Mouse (Mus musculus) limb, embryonic 13.5 days (tissue): ENCODE results near the gene Cxcr3. TPM values are rescaled to one million over a fixed set of nuclear protein-coding genes. Genes with fewer than 3 reads are reported as not detected.

Experiments used
- ATAC-seq: fragments of 200-750 bp; cut with Nextera tagmentation; 2 replicates; pipeline ENCODE4 v1.8.0; 2017; ENCODE audit warnings: low read depth, moderate number of reproducible peaks, moderate TSS enrichment; ENCODE audit not compliant: low FRiP score
- H3K27ac ChIP-seq: fragments of 300-500 bp; sonication (generic); 2 replicates; pipeline ENCODE4 v1.5.1; 2015; ENCODE audit warnings: inconsistent platforms, mild to moderate bottlenecking, moderate library complexity
- H3K27me3 ChIP-seq: fragments of 300-500 bp; sonication (generic); 2 replicates; pipeline ENCODE4 v1.6.1; 2015; ENCODE audit warnings: mild to moderate bottlenecking, inconsistent platforms
- H3K36me3 ChIP-seq: fragments of 300-500 bp; sonication (generic); 2 replicates; pipeline ENCODE4 v1.6.1; 2015; ENCODE audit warnings: inconsistent platforms, mild to moderate bottlenecking, moderate library complexity
- H3K4me1 ChIP-seq: fragments of 300-500 bp; sonication (generic); 2 replicates; pipeline ENCODE4 v1.6.1; 2015; ENCODE audit warnings: inconsistent platforms
- H3K4me2 ChIP-seq: fragments of 300-500 bp; sonication (generic); replicated peaks from 2 replicates; pipeline ENCODE4 v1.6.1; 2015; ENCODE audit warnings: inconsistent platforms, mild to moderate bottlenecking, moderate library complexity
- H3K4me3 ChIP-seq: fragments of 300-500 bp; sonication (generic); 2 replicates; pipeline ENCODE4 v1.5.1; 2015; ENCODE audit warnings: moderate library complexity, mild to moderate bottlenecking, inconsistent platforms
- H3K9ac ChIP-seq: fragments of 300-500 bp; sonication (generic); 2 replicates; pipeline ENCODE4 v1.6.1; 2015; ENCODE audit warnings: mild to moderate bottlenecking, inconsistent platforms
- H3K9me3 ChIP-seq: fragments of 300-500 bp; sonication (generic); 2 replicates; pipeline ENCODE4 v1.6.1; 2016; ENCODE audit warnings: inconsistent platforms
- WGBS: fragments of 180-500 bp; shearing (Covaris S2); methylation state at CpG from one replicate; pipeline ENCODE4 v1.1.7; 2015; 5-methylcytosine and 5-hydroxymethylcytosine counted together
- polyA plus RNA-seq: library from polyadenylated mRNA; unstranded; fragments of >200 nt; fragmentation: Nextera tagmentation; extraction: Ambion mirVana; gene quantifications from 2 replicates; pipeline ENCODE4 v1.2.1, GENCODE M21; 2015

Cxcr3 gene
- 0.24 and 0.46 TPM in 2 replicates for polyA plus RNA-seq

DNA sequence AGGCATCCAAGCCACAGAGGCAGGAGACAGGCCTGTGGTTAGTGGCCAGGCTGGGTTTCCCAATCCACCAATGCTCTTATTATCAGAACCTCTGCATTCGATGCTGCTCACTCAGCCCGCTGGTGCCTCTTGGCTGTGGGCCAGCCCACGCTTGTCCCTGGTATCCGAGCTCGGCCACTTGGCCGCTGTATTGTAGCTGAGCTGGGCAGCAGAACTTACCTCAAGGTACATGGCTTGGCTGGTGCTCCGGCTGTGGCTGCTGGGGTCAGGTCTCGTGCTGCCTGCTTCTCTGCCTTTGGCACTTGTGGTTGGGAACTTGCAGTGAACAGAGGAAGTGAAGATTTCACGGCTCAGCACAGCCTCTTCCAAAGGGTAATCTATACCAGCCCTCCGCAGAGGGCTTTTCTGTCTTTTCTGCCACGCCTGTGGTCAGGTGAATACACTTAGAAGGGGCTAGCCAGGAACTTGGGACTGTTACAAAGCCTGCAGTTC is at the start of gene Cxcr3:
Gene Cxcr3 (minus strand): TSS at position 442 of the 492 bp plus-strand sequence.
- H3K4me2 ChIP-seq = no peak within 1 kb of the TSS
- no peak within 1 kb of the TSS for H3K9ac ChIP-seq
- H3K36me3 ChIP-seq = no peaks in the 10 kb centered on the region
- no peak within 1 kb of the TSS for H3K27ac ChIP-seq
- no peak for ATAC-seq
- no peak within 1 kb of the TSS for H3K4me3 ChIP-seq
- WGBS = 73% methylated on average over 11 of the region's 11 CpGs
- H3K9me3 ChIP-seq = no peaks in the 10 kb centered on the region
- H3K4me1 ChIP-seq = no peaks in the 10 kb centered on the region
- peaks cover 37% of the 10 kb centered on the region; the same call in 1 of the 2 replicates for H3K27me3 ChIP-seq

DNA sequence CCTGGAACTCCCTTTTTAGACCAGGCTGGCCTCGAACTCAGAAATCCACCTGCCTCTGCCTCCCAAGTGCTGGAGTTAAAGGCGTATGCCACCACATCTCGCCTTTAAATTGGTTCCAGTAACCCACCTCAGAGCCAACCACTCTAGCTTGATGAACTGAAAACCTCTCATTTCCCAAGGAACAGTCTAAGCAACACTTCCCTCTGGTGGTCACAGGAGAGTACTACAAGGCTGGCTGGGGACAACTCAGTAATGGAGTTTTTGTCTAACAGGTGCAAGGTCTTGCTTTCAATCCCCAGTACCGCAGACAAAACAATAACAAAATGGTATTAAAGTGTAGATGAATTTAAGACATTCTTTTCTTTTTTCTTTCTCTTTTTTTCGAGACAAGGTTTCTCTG is 38.0 kb upstream of the Cxcr3 start:
- WGBS = 38% methylated on average over 5 of the region's 5 CpGs
- H3K27ac ChIP-seq = no peak overlapping the region
- no peak overlapping the region for H3K4me2 ChIP-seq
- no peak overlapping the region for H3K4me3 ChIP-seq
- peaks cover 12% of the 10 kb centered on the region; the same call in 1 of the 2 replicates for H3K27me3 ChIP-seq
- H3K4me1 ChIP-seq = no peaks in the 10 kb centered on the region
- ATAC-seq = no peak
- no peaks in the 10 kb centered on the region for H3K36me3 ChIP-seq
- no peak overlapping the region for H3K9ac ChIP-seq
- H3K9me3 ChIP-seq = no peaks in the 10 kb centered on the region

DNA sequence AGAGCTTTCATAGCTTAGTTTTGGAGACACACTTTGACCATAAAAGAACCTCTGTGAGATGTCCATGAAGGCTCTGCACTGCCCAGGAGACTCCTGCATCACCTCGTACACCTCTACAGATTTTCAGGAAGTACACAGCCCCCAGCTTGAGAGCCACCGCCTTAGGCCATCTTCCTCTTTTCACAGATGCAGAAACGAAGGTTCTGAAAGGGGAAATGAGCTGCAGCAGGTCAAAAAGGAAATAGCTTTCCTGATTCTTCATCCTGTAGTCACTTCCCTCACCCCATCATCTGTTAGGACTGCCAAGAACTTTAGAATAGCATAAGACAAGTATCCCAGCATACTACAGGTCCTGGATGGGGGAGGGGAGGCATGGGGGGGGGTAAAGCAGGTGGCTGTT is 36.2 kb upstream of the Cxcr3 start:
- H3K36me3 ChIP-seq = no peaks in the 10 kb centered on the region
- ATAC-seq = no peak
- WGBS = 54% methylated on average over 3 of the region's 3 CpGs
- no peak overlapping the region for H3K27ac ChIP-seq
- no peaks in the 10 kb centered on the region for H3K9me3 ChIP-seq
- H3K9ac ChIP-seq = no peak overlapping the region
- no peak overlapping the region for H3K4me3 ChIP-seq
- peaks cover 17% of the 10 kb centered on the region; the same call in 1 of the 2 replicates for H3K27me3 ChIP-seq
- H3K4me1 ChIP-seq = no peaks in the 10 kb centered on the region
- H3K4me2 ChIP-seq = no peak overlapping the region

DNA sequence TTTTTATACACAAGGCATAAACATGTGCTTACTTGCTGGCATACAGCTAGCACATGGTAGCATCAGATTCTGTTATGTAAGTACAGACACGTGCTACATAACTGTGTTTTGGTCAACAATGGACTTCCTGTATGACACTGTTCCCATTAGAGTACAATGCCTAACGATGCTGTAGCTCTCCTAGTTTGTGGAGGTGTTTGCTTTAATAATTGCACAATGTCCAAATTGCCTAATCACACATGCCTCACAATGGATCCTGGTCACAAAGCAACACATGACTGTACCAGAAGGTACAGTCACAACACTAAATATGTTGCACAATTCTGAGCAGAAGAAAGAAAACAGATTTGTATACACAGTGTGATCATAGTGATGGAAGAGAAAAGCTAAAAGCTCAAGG is 35.4 kb upstream of the Cxcr3 start:
- no peaks in the 10 kb centered on the region for H3K9me3 ChIP-seq
- WGBS = 65% methylated on average over 2 of the region's 2 CpGs
- H3K36me3 ChIP-seq = no peaks in the 10 kb centered on the region
- no peak overlapping the region for H3K4me2 ChIP-seq
- no peak overlapping the region for H3K4me3 ChIP-seq
- ATAC-seq = no peak
- H3K4me1 ChIP-seq = no peaks in the 10 kb centered on the region
- no peak overlapping the region for H3K9ac ChIP-seq
- H3K27me3 ChIP-seq = peaks cover 19% of the 10 kb centered on the region; the same call in 1 of the 2 replicates
- no peak overlapping the region for H3K27ac ChIP-seq

DNA sequence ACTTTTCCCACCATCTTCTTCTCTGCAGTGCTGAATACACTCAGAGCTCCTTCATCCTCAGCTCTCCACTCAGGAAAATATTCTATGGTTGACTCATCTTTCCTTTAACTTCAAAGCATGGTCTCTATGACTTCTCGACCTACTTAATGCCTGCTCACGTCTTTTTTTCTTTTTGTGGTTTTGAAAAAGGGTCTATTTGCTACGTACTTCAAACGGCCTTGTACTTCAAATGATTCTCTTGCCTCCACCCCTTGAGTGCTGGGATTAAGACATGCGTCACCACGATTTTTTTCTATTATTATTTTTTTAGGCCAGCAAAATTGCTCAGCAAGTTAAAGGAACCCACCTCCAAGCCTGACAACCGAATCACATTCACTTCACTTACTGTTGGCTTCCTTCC is 33.2 kb upstream of the Cxcr3 start:
- Histone ChIP-seq H3K4me2 (no peak overlapping the region), H3K4me1 (no peaks in the 10 kb centered on the region), H3K9me3 (no peaks in the 10 kb centered on the region), H3K9ac (no peak overlapping the region), H3K27me3 (peaks cover 20% of the 10 kb centered on the region; the same call in 1 of the 2 replicates), H3K36me3 (no peaks in the 10 kb centered on the region), H3K27ac (no peak overlapping the region), H3K4me3 (no peak overlapping the region)
- ATAC-seq = no peak
- WGBS = 67% methylated on average over 7 of the region's 7 CpGs

DNA sequence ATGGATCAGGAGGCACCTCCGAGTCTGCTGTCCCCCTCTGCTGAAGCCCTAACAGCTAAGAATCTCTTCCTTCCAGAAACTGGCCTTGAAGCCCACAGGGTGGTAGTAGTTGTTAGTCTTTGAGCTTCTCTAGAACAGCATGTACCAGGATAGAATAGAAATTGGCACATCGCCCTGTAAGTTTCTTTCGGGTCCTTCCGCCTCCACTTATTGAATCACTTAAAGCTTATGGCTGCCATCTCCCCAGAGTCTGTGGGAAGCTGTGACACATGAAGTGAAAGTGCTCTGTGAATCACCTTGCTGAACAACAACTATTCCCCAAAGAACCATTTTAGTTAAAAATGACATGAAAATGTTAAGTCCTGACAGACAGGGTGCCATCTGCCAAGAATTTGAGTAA is 31.0 kb upstream of the Cxcr3 start:
- Histone ChIP-seq H3K4me3 (no peak overlapping the region), H3K36me3 (no peaks in the 10 kb centered on the region), H3K9me3 (no peaks in the 10 kb centered on the region), H3K27ac (no peak overlapping the region), H3K4me2 (no peak overlapping the region), H3K4me1 (no peaks in the 10 kb centered on the region), H3K9ac (no peak overlapping the region), H3K27me3 (peaks cover 30% of the 10 kb centered on the region)
- no peak for ATAC-seq
- WGBS = 89% methylated on average over 4 of the region's 4 CpGs

DNA sequence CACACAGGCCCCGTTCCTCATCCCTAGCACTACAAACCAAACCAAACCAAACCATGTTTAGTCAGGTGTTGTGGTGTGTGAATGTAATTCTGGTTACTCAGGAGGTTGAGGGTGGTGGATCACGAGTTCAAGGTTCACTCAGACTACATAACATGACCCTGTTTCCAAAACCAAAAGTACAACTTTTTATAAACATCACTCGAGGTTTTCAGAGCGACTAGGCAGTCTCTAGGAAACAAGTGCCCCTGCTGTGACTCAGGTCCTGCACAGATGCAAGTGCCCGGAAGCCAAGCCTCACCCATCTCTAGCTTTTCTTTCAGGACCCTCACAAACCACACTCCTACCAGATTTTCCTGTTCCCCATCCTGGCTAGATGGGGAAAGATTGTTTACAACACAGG is 30.6 kb upstream of the Cxcr3 start:
- WGBS = 74% methylated on average over 5 of the region's 5 CpGs
- no peak for ATAC-seq
- Histone ChIP-seq H3K9ac (no peak overlapping the region), H3K4me3 (no peak overlapping the region), H3K4me1 (no peaks in the 10 kb centered on the region), H3K27me3 (peaks cover 29% of the 10 kb centered on the region), H3K4me2 (no peak overlapping the region), H3K36me3 (no peaks in the 10 kb centered on the region), H3K9me3 (no peaks in the 10 kb centered on the region), H3K27ac (no peak overlapping the region)

DNA sequence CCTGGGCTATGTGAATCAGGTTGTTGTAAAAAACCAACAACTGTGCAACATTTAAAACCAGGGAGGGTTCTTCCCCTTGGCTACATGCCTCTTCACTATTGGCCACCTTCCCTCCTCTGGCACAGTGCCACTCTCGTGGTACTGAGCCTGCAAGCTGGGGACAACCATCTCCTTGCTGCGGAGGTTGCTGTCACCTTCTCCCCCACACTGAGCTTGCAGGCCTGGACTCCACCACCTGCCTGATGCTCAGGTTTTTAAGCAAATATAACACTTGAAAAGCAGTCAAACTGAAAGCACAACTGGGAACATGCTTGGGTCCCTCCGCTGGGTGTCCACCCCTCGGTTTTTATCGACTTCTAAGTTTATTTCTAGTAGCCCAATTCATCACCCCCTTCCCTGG is 20.4 kb upstream of the Cxcr3 start:
- Histone ChIP-seq H3K4me3 (no peak overlapping the region), H3K9me3 (no peaks in the 10 kb centered on the region), H3K4me2 (no peak overlapping the region), H3K36me3 (no peaks in the 10 kb centered on the region), H3K4me1 (no peaks in the 10 kb centered on the region), H3K27me3 (peaks cover 26% of the 10 kb centered on the region), H3K9ac (no peak overlapping the region), H3K27ac (no peak overlapping the region)
- ATAC-seq = no peak
- WGBS = 49% methylated on average over 5 of the region's 5 CpGs

DNA sequence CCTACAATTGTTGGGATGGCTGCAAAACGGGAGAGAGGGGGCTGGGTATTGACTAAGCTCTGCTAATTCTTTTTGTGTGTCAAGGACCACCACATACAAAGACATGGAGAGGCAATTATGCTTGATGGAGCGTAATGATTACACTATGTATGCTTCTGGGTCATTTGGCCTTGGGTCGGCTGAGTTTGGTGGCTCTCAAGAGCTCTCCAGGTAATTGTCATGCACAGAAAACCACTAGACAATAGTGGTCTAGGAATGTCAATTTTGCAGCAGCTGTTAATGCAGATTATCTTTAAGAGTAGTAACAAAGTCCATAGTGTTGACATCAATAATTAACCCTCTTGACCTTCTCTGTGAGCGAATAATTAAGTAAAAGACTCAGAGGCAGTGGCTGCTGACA is 16.1 kb upstream of the Cxcr3 start:
- no peak overlapping the region for H3K9ac ChIP-seq
- H3K9me3 ChIP-seq = no peaks in the 10 kb centered on the region
- H3K27ac ChIP-seq = no peak overlapping the region
- no peaks in the 10 kb centered on the region for H3K36me3 ChIP-seq
- ATAC-seq = no peak
- no peaks in the 10 kb centered on the region for H3K4me1 ChIP-seq
- WGBS = 70% methylated on average over 4 of the region's 4 CpGs
- no peak overlapping the region for H3K4me2 ChIP-seq
- no peak overlapping the region for H3K4me3 ChIP-seq
- H3K27me3 ChIP-seq = peaks cover 29% of the 10 kb centered on the region; the same call in 1 of the 2 replicates

DNA sequence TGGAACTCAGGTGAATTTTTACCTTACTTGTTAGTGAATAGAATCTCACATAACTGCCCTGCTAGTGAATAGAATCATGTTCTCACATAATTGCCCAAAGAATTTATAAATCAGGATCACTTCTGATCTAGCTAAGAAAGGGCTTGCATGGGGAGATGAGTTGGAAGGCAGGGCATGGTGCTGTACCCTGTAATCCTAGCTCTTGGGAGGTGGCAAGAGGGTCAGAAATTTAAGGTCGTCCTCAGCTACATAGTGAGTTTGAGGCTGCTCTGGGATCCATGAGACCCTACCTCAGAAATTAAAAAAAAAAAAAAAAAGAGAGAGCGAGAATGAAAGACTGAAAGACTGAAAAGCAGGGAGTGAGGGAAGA is 7.0 kb upstream of the Cxcr3 start:
- H3K9ac ChIP-seq = no peak overlapping the region
- H3K27me3 ChIP-seq = peaks cover 29% of the 10 kb centered on the region
- no peak overlapping the region for H3K4me2 ChIP-seq
- no peaks in the 10 kb centered on the region for H3K9me3 ChIP-seq
- no peak overlapping the region for H3K27ac ChIP-seq
- ATAC-seq = no peak
- WGBS = 92% methylated on average over 1 of the region's 2 CpGs
- H3K4me3 ChIP-seq = no peak overlapping the region
- no peaks in the 10 kb centered on the region for H3K4me1 ChIP-seq
- no peaks in the 10 kb centered on the region for H3K36me3 ChIP-seq

DNA sequence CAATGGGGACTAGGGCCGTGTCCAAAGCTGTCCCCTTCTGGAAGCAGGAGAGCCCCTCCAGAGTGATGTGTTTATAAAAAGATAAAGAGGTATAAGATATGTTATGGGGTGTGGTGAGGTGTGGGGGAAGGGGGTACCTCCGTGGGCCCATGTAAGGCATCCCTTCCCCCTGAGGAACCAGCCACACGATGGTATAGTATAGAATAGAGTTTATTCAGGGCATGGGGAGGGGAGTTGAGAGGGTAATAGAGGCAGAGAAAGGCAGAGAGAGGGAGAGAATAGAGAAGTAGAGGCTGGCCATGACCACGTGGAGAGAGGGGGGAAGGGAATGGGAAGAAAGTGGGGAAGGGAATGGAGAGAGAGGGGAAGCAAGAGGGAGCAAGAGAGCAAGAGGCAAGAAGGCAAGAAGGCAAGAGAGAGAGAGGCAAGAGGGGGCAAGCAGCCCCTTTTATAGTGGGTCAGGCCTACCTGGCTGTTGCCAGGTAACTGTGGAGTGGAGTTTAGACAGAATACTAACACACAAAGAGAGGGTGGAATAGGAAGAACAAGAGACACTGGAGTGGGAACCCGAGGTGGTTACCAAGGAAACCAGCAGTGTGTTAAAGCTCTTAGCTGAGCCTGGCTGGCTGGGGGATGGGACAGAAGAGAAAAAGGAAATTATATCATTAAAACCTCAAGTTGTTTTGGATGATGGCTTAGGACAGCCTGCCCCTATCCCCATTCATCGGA is 6.4 kb upstream of the Cxcr3 start:
- no peak overlapping the region for H3K9ac ChIP-seq
- peaks cover 35% of the 10 kb centered on the region for H3K27me3 ChIP-seq
- H3K9me3 ChIP-seq = no peaks in the 10 kb centered on the region
- ATAC-seq = no peak
- H3K36me3 ChIP-seq = no peaks in the 10 kb centered on the region
- H3K4me1 ChIP-seq = no peaks in the 10 kb centered on the region
- no peak overlapping the region for H3K4me3 ChIP-seq
- H3K27ac ChIP-seq = no peak overlapping the region
- WGBS = 52% methylated on average over 6 of the region's 6 CpGs
- no peak overlapping the region for H3K4me2 ChIP-seq

DNA sequence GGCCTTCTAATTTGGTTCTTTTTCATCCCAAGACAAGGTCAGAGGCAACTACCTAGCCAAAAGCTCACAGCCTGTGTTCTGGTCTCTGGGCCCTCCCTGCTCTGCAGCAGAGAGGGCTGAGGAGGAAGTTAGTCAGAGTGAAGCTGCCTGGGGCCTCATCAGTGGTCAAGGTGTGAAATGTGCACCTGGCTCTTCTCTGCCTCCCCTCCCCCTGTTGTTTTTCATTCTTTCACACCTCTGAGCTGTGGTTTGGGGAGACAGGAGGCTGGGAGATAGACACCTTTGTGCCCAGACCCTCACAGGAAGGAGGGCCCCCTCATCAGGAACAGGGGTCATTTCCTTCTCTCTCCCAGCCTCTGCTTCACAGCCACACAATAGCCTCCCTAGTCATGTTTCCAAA is 3.1 kb upstream of the Cxcr3 start:
- Histone ChIP-seq H3K4me3 (no peak overlapping the region), H3K36me3 (no peaks in the 10 kb centered on the region), H3K27me3 (peaks cover 30% of the 10 kb centered on the region; the same call in 1 of the 2 replicates), H3K27ac (no peak overlapping the region), H3K9ac (no peak overlapping the region), H3K9me3 (no peaks in the 10 kb centered on the region), H3K4me1 (no peaks in the 10 kb centered on the region), H3K4me2 (no peak overlapping the region)
- no peak for ATAC-seq

DNA sequence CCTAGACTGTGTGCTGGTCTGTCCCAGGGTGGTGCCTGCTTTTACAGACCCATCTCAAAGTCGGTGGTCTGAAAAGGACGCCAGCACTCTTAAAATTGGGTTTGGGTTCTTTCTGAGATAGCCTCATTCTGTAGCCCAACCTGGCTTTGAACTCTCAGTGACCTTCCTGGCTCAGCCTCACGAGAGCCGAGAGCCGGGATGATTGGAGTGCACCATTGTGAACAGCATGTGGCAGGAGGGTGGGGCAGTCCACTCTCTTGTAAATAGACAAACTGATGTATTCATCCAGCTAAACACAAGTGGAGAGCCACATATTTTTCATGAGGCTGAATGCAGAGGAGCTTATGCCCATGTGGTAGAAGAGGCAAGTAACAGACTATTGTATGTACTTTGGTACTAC is 912 bp upstream of the Cxcr3 start:
- Histone ChIP-seq H3K4me2 (no peak overlapping the region), H3K4me1 (no peaks in the 10 kb centered on the region), H3K27ac (no peak overlapping the region), H3K4me3 (no peak overlapping the region), H3K27me3 (peaks cover 37% of the 10 kb centered on the region; the same call in 1 of the 2 replicates), H3K36me3 (no peaks in the 10 kb centered on the region), H3K9me3 (no peaks in the 10 kb centered on the region), H3K9ac (no peak overlapping the region)
- no peak for ATAC-seq
- WGBS = 67% methylated on average over 5 of the region's 5 CpGs
